Mouse (Mus musculus) gastrocnemius, postnatal 25 days (tissue): ENCODE measurements around the gene Xpnpep2. TPM values are rescaled to one million over a fixed set of nuclear protein-coding genes. Genes with fewer than 3 reads are reported as not detected.

Source experiments
- DNase-seq: peaks from one replicate; pipeline ENCODE4 v3.0.0; 2022
- total RNA-seq, 2 experiments: library from RNA; stranded (reverse); gene quantifications; 1 replicate in 1 of 2; 2 replicates in 1 of 2; pipeline ENCODE4 v1.2.3; 2021

Gene Xpnpep2
- total RNA-seq, 2 experiments from 2014 or later, result 0.41 to 1.0 TPM

- DNase-seq, result no peak
These were observed 18.5 kb downstream of the Xpnpep2 start for GRCm38 (mm10) chrX:48126903-48127476.

- DNase-seq, result no peak
These were observed 19.1 kb downstream of the Xpnpep2 start for GRCm38 (mm10) chrX:48127502-48128218.

- no peak for DNase-seq
These were observed 20.6 kb downstream of the Xpnpep2 start for GRCm38 (mm10) chrX:48129167-48129566.

GRCm38 (mm10) chrX:48136935-48137334, 28.4 kb downstream of the Xpnpep2 start:
- DNase-seq, result no peak

GRCm38 (mm10) chrX:48138011-48138410, 29.5 kb downstream of the Xpnpep2 start:
- DNase-seq, result no peak

- no peak for DNase-seq
These were observed 30.2 kb downstream of the Xpnpep2 start for GRCm38 (mm10) chrX:48138539-48139275.

GRCm38 (mm10) chrX:48139368-48140285, 31.1 kb downstream of the Xpnpep2 start:
- no peak for DNase-seq

GRCm38 (mm10) chrX:48140286-48140877, 31.9 kb downstream of the Xpnpep2 start:
- DNase-seq, result no peak

- peak; percentile 20 for DNase-seq
These were observed 33.0 kb downstream of the Xpnpep2 start for GRCm38 (mm10) chrX:48141481-48141880.

GRCm38 (mm10) chrX:48143415-48144335, 35.1 kb downstream of the Xpnpep2 start:
- peak; percentile 19 for DNase-seq

- DNase-seq, result peak; percentile 25
These were observed 37.7 kb downstream of the Xpnpep2 start, which contains the start of gene Sash3 for GRCm38 (mm10) chrX:48146262-48146661. Gene Sash3 (plus strand): TSS chrX:48146436.

- DNase-seq, result no peak
These were observed 38.7 kb downstream of the Xpnpep2 start for GRCm38 (mm10) chrX:48147226-48147625.

- DNase-seq, result no peak
These were observed 39.2 kb downstream of the Xpnpep2 start for GRCm38 (mm10) chrX:48147741-48148186.

- no peak for DNase-seq
These were observed 43.6 kb downstream of the Xpnpep2 start for GRCm38 (mm10) chrX:48152106-48152505.

GRCm38 (mm10) chrX:48153414-48153813, 44.9 kb downstream of the Xpnpep2 start:
- no peak for DNase-seq

- DNase-seq, result no peak
These were observed 45.4 kb downstream of the Xpnpep2 start for GRCm38 (mm10) chrX:48153949-48154348.

GRCm38 (mm10) chrX:48155489-48155888, 47.0 kb downstream of the Xpnpep2 start:
- no peak for DNase-seq

GRCm38 (mm10) chrX:48157396-48157795, 48.9 kb downstream of the Xpnpep2 start:
- no peak for DNase-seq

GRCm38 (mm10) chrX:48158229-48158919, 49.8 kb downstream of the Xpnpep2 start:
- DNase-seq, result no peak

GRCm38 (mm10) chrX:48169892-48170291, 61.4 kb downstream of the Xpnpep2 start:
- no peak for DNase-seq
